Mouse (Mus musculus): ENCODE results near the gene Pdlim7. TPM values are rescaled to one million over a fixed set of nuclear protein-coding genes. Genes with fewer than 3 reads are reported as not detected.

Gene Pdlim7
- 100 to 1,000 TPM; 588 to 612 TPM for total RNA-seq (2021)
- long read RNA-seq, experiment 1, transcript Pdlim7-203 (8 exons, 1,006 nt), result minor isoform, 14 of 596 reads
- long read RNA-seq, experiment 1, transcript Pdlim7-201 (13 exons, 1,697 nt), result major isoform, 17 of 596 reads
- long read RNA-seq, experiment 1, transcript Pdlim7-202 (8 exons, 899 nt), result minor isoform, 6 of 596 reads
- long read RNA-seq, experiment 1, partial matches to known transcripts, result 40 of 596 reads
- long read RNA-seq, experiment 1, other reads (novel, unspliced or antisense), result 519 of 596 reads
- long read RNA-seq, experiment 2, transcript Pdlim7-201 (13 exons, 1,697 nt), result minor isoform, 8 of 562 reads
- long read RNA-seq, experiment 2, transcript Pdlim7-203 (8 exons, 1,006 nt), result major isoform, 15 of 562 reads
- long read RNA-seq, experiment 2, partial matches to known transcripts, result 498 of 562 reads
- long read RNA-seq, experiment 2, other reads (novel, unspliced or antisense), result 38 of 562 reads

GRCm38 (mm10) chr13:55513111-55513748 lies at the start of gene Pdlim7:
Gene Pdlim7 (minus strand): TSS chr13:55513676.
- intact Hi-C loops (cut with DNase I; ENCODE audit: low total_unique reads), result loop anchor here (5.0 kb wide), 1 partner anchor 36 kb away; no protein-coding TSS in a partner anchor
- DNase-seq, result peak; percentile 92

GRCm38 (mm10) chr13:55557499-55557898 lies 44.0 kb upstream of the Pdlim7 start:
- no peak for DNase-seq
- intact Hi-C loops (cut with DNase I; ENCODE audit: low total_unique reads), result no loop called here

GRCm38 (mm10) chr13:55555921-55556320 lies 42.4 kb upstream of the Pdlim7 start:
- DNase-seq, result no peak
- intact Hi-C loops (cut with DNase I; ENCODE audit: low total_unique reads), result no loop called here

DNA sequence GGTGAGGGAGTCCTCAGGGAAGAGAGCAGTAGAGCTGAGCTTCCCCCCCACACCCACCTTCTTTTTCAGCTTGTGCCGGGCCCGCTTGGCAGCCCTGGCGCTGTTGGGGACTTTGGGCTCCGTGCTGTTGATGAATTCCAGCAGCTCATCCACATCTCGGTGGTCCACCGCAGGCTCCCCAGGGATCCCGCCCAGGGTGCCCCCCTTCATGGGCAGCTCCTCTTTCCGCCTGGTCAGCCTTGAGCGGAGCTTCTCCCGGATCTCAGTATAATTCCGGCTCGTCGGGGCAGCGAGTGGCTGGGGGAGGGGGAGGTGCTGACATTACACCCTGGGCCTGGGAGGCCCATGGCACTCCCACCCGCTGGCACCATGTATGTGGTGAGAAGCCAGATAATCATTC lies 35.6 kb upstream of the Pdlim7 start:
- no peak for DNase-seq
- intact Hi-C loops (cut with DNase I; ENCODE audit: low total_unique reads), result no loop called here

DNA sequence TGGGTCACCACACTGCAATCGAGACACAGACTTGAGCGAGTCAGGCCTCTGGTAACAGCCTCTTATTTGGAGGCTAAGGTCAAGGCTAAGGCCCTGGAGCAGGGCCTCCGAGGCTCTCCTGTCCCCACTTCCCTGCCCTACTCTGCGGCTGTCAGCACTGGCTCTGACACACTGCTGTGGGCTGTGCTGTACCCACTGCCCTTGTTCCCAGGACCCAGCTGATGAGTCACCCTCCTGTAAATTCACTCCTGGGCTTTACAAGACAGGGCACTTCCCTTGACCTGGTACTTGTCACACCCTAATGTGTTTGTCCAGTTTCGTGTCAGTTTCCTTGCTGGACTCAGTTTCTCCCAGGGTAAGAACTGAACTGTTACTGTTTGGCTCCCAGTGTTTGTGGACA lies 35.0 kb upstream of the Pdlim7 start:
- intact Hi-C loops (cut with DNase I; ENCODE audit: low total_unique reads), result no loop called here

DNA sequence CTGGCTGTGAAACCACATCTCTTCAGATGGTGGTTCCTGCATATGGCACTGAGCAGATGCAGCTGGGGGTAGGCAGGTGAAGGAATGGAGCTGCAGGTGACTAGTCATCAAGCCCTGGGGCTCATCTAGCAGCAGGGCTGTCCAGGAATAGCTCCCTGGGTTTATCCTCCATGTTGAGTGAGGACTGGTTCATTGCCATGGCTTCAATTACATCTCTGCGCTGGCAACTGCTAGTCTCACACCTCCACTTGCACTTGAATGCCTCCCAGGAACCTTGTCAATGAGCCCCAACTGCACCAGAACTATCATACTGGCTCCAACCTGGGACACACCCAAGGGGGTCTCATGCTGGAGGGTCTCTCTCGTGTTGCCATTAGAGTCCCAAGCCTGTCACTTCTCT lies 34.4 kb upstream of the Pdlim7 start:
- DNase-seq, result peak; percentile 17
- intact Hi-C loops (cut with DNase I; ENCODE audit: low total_unique reads), result no loop called here

More for the DNA sequence above, 35.0 kb upstream of the Pdlim7 start:
- no peak for DNase-seq

- intact Hi-C loops (cut with DNase I; ENCODE audit: low total_unique reads), result no loop called here
- no peak for DNase-seq
Measured at GRCm38 (mm10) chr13:55544792-55545191, 31.3 kb upstream of the Pdlim7 start.

- intact Hi-C loops (cut with DNase I; ENCODE audit: low total_unique reads), result no loop called here
- no peak for DNase-seq
Measured at GRCm38 (mm10) chr13:55543447-55543846, 30.0 kb upstream of the Pdlim7 start.

DNA sequence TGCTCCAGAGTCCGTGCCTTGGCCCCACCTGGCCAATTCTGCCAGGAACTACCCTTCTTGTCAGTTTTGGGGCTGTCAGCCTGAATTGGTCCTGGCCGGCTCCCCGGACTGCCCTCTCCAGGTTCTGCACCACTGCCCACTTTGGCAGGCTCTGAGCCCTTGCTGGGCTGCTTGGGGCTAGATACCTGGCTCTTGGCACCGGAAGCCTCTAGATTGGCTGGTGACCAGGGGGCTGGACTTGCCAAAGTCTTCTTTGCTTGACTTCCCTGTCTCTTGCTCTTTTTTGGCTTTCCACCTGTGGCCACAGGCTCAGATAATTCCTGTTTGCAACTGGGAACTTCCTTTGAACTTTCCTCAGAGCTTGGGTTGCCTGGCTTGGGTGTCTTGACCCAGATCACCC lies 29.4 kb upstream of the Pdlim7 start:
- intact Hi-C loops (cut with DNase I; ENCODE audit: low total_unique reads), result no loop called here
- DNase-seq, result no peak

DNA sequence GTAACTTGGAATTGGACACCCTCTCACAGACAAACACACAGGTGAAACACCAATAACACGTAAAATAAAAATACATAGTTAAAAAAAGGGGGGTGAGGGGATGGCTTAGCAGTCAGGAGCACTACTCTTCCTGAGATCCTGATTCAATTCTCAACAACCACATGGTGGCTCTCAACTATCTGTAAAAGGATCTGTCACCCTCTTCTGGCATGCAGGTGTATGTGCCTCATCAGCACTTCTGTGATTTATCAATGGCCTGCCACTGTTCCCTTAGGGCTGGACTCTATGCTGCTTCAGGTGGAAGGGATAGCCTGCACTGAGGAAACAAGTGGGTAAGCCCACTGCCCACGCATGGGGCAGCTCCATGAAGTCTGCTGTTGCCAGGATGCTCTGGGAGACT lies 27.5 kb upstream of the Pdlim7 start:
- DNase-seq, result no peak
- intact Hi-C loops (cut with DNase I; ENCODE audit: low total_unique reads), result no loop called here

DNA sequence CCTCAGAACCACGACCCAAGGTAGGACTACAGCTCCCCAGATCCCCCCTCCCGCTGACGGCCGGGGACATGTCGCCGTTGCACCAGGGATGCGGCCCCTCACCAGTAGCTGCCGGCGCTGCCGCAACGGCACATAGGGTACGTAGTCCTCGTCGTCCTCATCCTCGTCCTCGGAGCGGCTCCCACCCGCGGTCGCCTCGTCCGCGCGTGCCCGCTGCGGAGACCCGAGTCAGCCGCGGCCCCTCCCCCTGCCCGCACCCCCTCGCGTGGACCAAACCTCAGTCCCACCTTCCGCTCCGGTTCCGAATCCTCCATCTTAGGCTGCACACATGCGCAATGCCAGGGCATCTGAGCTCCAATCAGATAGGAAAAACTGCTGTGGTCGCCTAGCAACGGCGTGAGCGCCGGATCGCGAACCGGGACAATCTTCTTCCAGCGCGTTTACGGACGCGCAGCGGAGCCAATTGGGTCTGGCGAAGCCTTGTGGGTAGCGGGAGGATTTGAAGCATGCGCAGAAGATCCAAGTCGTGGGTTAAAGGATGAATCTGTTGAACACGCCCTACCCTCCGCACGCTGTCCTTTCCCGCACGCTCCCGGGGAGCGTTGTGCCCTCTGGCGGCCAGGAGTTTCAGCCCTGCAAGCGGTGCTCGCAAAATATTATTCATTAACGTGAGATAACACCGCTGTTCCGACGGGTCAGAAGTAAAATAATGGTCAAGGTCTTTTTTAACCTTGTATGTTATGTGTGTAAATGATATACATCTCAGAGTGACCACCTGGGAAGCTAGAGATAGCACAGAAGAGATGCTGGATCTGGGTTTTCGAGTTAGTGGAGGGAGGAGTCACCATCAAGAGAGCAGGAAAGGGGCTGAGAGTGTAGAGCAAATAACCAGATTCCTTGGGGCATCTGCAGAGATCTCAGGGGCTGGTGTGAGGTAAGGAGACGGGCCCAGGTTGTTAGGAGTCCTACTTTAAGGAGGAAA lies 23.0 kb upstream of the Pdlim7 start, which contains the start of gene Ddx41:
Gene Ddx41, minus strand, starts transcription at position 465 of the 982 bp plus-strand sequence.
- intact Hi-C loops (cut with DNase I; ENCODE audit: low total_unique reads), result no loop called here

GRCm38 (mm10) chr13:55535796-55536193 lies 22.3 kb upstream of the Pdlim7 start:
- intact Hi-C loops (cut with DNase I; ENCODE audit: low total_unique reads), result no loop called here
- DNase-seq, result no peak

More for the DNA sequence above, 23.0 kb upstream of the Pdlim7 start, which contains the start of gene Ddx41:
- DNase-seq, result peak; percentile 96

- DNase-seq, result no peak
- intact Hi-C loops (cut with DNase I; ENCODE audit: low total_unique reads), result no loop called here
Measured at GRCm38 (mm10) chr13:55535191-55535590, 21.7 kb upstream of the Pdlim7 start.

DNA sequence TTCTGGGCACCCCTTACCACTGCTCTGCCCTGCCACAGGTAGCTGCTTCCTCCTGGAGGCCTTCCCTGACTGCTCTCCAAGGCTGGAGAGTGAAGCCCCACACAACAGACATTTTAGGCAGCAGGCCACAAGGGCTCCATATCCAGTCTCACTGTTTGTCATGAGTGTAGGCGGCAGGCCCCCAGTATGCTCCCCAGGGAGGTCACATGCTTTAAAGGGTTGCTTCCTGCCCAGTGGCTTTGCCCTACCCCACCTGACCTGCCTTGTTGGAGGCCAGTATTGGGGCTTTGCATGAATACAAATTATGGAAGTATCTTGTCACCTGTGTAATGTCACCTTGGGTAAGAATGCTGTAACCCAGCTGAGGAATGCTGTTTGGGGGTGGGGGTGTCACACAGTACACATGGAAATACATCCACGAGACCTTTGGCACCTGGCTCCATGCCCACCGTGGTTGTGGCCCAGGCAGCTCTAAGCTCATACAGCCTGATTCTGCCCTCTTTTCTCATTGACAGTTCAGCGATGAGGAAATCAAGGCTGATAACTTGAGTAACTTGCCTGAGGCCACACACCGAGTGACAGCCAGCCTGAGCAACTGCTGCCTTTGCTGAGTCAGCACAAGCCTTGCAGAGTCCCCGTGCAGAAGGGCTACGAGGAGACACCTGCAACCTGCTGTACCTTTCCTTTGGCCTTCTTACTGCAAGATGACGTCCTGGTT lies 15.9 kb upstream of the Pdlim7 start, which contains the start of gene Dok3:
Gene Dok3, minus strand, starts transcription at position 99 of the 718 bp plus-strand sequence.
- DNase-seq, result no peak
- intact Hi-C loops (cut with DNase I; ENCODE audit: low total_unique reads), result no loop called here

GRCm38 (mm10) chr13:55527834-55528772 lies 14.6 kb upstream of the Pdlim7 start:
- no peak for DNase-seq
- intact Hi-C loops (cut with DNase I; ENCODE audit: low total_unique reads), result no loop called here

DNA sequence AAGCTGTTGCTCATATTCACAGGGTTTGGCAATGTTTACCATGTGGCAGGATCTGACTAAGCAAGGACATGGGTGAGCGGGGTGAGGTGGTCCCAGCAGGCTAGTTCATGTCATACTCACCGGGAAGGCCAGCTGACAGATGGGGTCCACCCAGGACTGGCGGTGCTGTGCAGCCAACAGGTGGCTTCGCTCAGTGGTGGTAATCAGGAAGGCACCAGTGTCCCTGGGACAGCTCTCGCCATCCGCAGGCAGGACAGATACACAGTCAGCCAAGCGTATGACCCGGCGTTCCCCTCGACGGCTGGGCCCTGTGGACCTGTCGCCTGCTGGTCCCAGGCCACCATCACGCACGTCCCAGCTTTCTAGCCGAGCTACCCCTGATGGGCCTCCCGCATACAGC lies 13.7 kb upstream of the Pdlim7 start:
- intact Hi-C loops (cut with DNase I; ENCODE audit: low total_unique reads), result no loop called here
- DNase-seq, result no peak

- intact Hi-C loops (cut with DNase I; ENCODE audit: low total_unique reads), result no loop called here
- DNase-seq, result no peak
Measured at GRCm38 (mm10) chr13:55525733-55526553, 12.5 kb upstream of the Pdlim7 start.
